Comparison of ENCODE assay signal across 28 mouse cellular contexts in the genomic region with DNA sequence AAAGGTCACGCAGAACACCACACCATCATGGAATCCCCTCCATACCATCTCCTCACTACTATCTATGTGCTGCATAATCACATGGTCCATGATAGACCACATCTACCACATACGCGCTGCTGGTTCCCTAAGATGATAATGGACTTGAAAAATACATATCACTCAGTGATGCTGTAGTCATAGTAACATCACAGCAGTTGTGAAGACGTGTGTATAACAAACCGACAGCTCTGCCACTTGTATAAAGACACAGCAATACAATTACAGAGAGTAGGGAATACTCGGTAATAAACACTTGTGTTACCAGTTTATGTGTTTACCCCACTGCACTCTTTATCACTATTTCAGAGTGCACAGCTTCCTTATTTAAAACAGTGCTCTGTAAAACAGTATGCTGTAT. TPM values are rescaled to one million over a fixed set of nuclear protein-coding genes. Genes with fewer than 3 reads are reported as not detected.
"Had no signal": no experiment of that assay in that cellular context is flagged by ENCODE, and none has a peak within 500 bp of the region (broad histone marks: within the 10 kb centered on the region; RNA-seq: fewer than 3 reads in every experiment).

No protein-coding gene starts in this region.

- H3K9ac ChIP-seq: embryonic facial prominence, embryonic 12.5 days; embryonic facial prominence, embryonic 13.5 days; embryonic facial prominence, embryonic 15.5 days; forebrain, embryonic 12.5 days; forebrain, embryonic 15.5 days had no signal

- H3K27ac ChIP-seq: embryonic facial prominence, embryonic 10.5 days; embryonic facial prominence, embryonic 12.5 days; embryonic facial prominence, embryonic 13.5 days; embryonic facial prominence, embryonic 15.5 days; forebrain, embryonic 10.5 days; forebrain, embryonic 12.5 days; forebrain, embryonic 15.5 days; gastrocnemius, adult 2 months; heart, adult 2 months had no signal

- ATAC-seq: forebrain, embryonic 14.5 days; forebrain, embryonic 15.5 days; forebrain, embryonic 16.5 days had no signal

- DNase-seq: cerebellum, adult 2 months; cerebellum, adult 8-10 months; cerebellum, adult 9-10 months; cerebellum, adult 9-11 months; cerebellum, postnatal 10 days; cerebellum, postnatal 14 days; cerebellum, postnatal 25 days; cerebellum, postnatal 36 days; embryo, embryonic 11 days; gastrocnemius, adult 2 months; gastrocnemius, postnatal 10 days; gastrocnemius, postnatal 14 days; gastrocnemius, postnatal 25 days; gastrocnemius, postnatal 36 days; heart, adult 11 months; heart, adult 18-20 months; heart, adult 2 months had no signal

- H3K27me3 ChIP-seq: embryonic facial prominence, embryonic 12.5 days; embryonic facial prominence, embryonic 15.5 days; forebrain, embryonic 12.5 days; forebrain, embryonic 15.5 days had no signal

- H3K4me3 ChIP-seq: embryonic facial prominence, embryonic 10.5 days; embryonic facial prominence, embryonic 12.5 days; embryonic facial prominence, embryonic 13.5 days; embryonic facial prominence, embryonic 15.5 days; erythroblast, embryonic 14.5 days; forebrain, embryonic 10.5 days; forebrain, embryonic 12.5 days; forebrain, embryonic 15.5 days; gastrocnemius, adult 2 months; heart, adult 2 months had no signal

- H3K4me2 ChIP-seq: embryonic facial prominence, embryonic 12.5 days; embryonic facial prominence, embryonic 13.5 days; embryonic facial prominence, embryonic 15.5 days; forebrain, embryonic 12.5 days; forebrain, embryonic 15.5 days had no signal

- H3K4me1 ChIP-seq: embryonic facial prominence, embryonic 10.5 days; embryonic facial prominence, embryonic 12.5 days; forebrain, embryonic 10.5 days had no signal

- H3K9me3 ChIP-seq: embryonic facial prominence, embryonic 10.5 days; embryonic facial prominence, embryonic 12.5 days; embryonic facial prominence, embryonic 13.5 days; embryonic facial prominence, embryonic 15.5 days; forebrain, embryonic 10.5 days; forebrain, embryonic 12.5 days; forebrain, embryonic 15.5 days had no signal

- H3K36me3 ChIP-seq: embryonic facial prominence, embryonic 10.5 days; embryonic facial prominence, embryonic 12.5 days; embryonic facial prominence, embryonic 13.5 days; embryonic facial prominence, embryonic 15.5 days; forebrain, embryonic 10.5 days; forebrain, embryonic 12.5 days; forebrain, embryonic 15.5 days had no signal

RNA-seq across cellular contexts. Expression of gene Ccdc149, which starts 20.2 kb away (rescaled TPM):
- total RNA-seq: common myeloid progenitor, adult 5-6 weeks had no signal
- polyA plus RNA-seq: erythroblast, embryonic 14.5 days had no signal
